Mouse (Mus musculus) erythroblast, embryonic 14.5 days (primary cell): ENCODE results near the gene Epha2.

Experiments
- GATA1 ChIP-seq: IDR thresholded peaks from 2 replicates; pipeline ENCODE4 v1.6.1; 2012; ENCODE audit warnings: low read length, inconsistent platforms, mixed read lengths
- TAL1 ChIP-seq: IDR thresholded peaks from 3 replicates; pipeline ENCODE4 v1.6.1; 2012; ENCODE audit warnings: low read length, inconsistent platforms, mixed read lengths

GRCm38 (mm10) chr4:141272878-141273277 is 28.2 kb upstream of the Epha2 start:
- TF ChIP-seq GATA1 (no peak), TAL1 (no peak)
